Mouse (Mus musculus) layer of hippocampus, adult 18-20 months (tissue): ENCODE data around the gene Ndst4. TPM values are rescaled to one million over a fixed set of nuclear protein-coding genes. Genes with fewer than 3 reads are reported as not detected.

Source experiments
- DNase-seq, 2 experiments: peaks; one replicate each; pipeline ENCODE4 v3.0.0; 2022; ENCODE audit warnings: low spot score in 2 of 2
- total RNA-seq, 2 experiments: library from RNA; stranded (reverse); gene quantifications; 2 replicates each; pipeline ENCODE4 v1.2.3; 2021

Gene Ndst4
- total RNA-seq, 2 experiments from 2014 or later: 23.5 to 25.7 TPM

GRCm38 (mm10) chr3:125722953-125723352 is 319.1 kb downstream of the Ndst4 start:
- DNase-seq: no peak

GRCm38 (mm10) chr3:125734945-125735344 is 331.1 kb downstream of the Ndst4 start:
- no peak for DNase-seq

- DNase-seq: no peak
Observed at GRCm38 (mm10) chr3:125744468-125745141, 340.7 kb downstream of the Ndst4 start.

- no peak for DNase-seq
Observed at GRCm38 (mm10) chr3:125745142-125745496, 341.2 kb downstream of the Ndst4 start.

GRCm38 (mm10) chr3:125746367-125746766 is 342.5 kb downstream of the Ndst4 start:
- no peak for DNase-seq

GRCm38 (mm10) chr3:125756911-125757310 is 353.0 kb downstream of the Ndst4 start:
- no peak for DNase-seq

- DNase-seq: no peak
Observed at GRCm38 (mm10) chr3:125760711-125761110, 356.8 kb downstream of the Ndst4 start.
